Mouse (Mus musculus) limb, embryonic 11.5 days (tissue): ENCODE measurements around the gene Xlr5a. TPM values are rescaled to one million over a fixed set of nuclear protein-coding genes. Genes with fewer than 3 reads are reported as not detected.
"Not testable (repeated sequence)": the region's sequence is repeated elsewhere in the genome, so short reads cannot be mapped to it uniquely, and the experiment has no call there.

ENCODE experiments used
- ATAC-seq: fragments of 200-750 bp; cut with Nextera tagmentation; 2 replicates; pipeline ENCODE4 v1.8.0; 2017; ENCODE audit warnings: low read depth; ENCODE audit not compliant: insufficient number of reproducible peaks, low FRiP score, low TSS enrichment
- DNase-seq: peaks from one replicate; pipeline ENCODE4 v3.0.0-alpha.2; 2015; ENCODE audit warnings: low spot score
- H3K27ac ChIP-seq: fragments of 300-500 bp; sonication (generic); replicated peaks from 2 replicates; pipeline ENCODE4 v1.5.1; 2014; ENCODE audit warnings: low read depth, mild to moderate bottlenecking, low read length
- H3K27me3 ChIP-seq: fragments of 300-500 bp; sonication (generic); 2 replicates; pipeline ENCODE4 v1.6.1; 2014; ENCODE audit warnings: mild to moderate bottlenecking, low read length, mixed read lengths; ENCODE audit not compliant: control insufficient read depth, insufficient read depth
- H3K36me3 ChIP-seq: fragments of 300-500 bp; sonication (generic); 2 replicates; pipeline ENCODE4 v1.6.1; 2014; ENCODE audit warnings: mild to moderate bottlenecking, low read length, moderate library complexity, mixed read lengths; ENCODE audit not compliant: control insufficient read depth, insufficient read depth
- H3K4me1 ChIP-seq: fragments of 300-500 bp; sonication (generic); 2 replicates; pipeline ENCODE4 v1.6.1; 2014; ENCODE audit warnings: low read length, mixed read lengths; ENCODE audit not compliant: control insufficient read depth, insufficient read depth
- H3K4me2 ChIP-seq: fragments of 300-500 bp; sonication (generic); 2 replicates; pipeline ENCODE4 v1.6.1; 2014; ENCODE audit warnings: low read depth, mild to moderate bottlenecking, moderate library complexity; ENCODE audit not compliant: severe bottlenecking
- H3K4me3 ChIP-seq: fragments of 300-500 bp; sonication (generic); 2 replicates; pipeline ENCODE4 v1.5.1; 2014; ENCODE audit warnings: low read depth, low read length
- H3K9ac ChIP-seq: fragments of 300-500 bp; sonication (generic); 2 replicates; pipeline ENCODE4 v1.6.1; 2014; ENCODE audit warnings: mild to moderate bottlenecking, low read length
- H3K9me3 ChIP-seq: fragments of 300-500 bp; sonication (generic); 2 replicates; pipeline ENCODE4 v1.6.1; 2016; ENCODE audit warnings: low read length; ENCODE audit not compliant: control insufficient read depth
- WGBS: fragments of 180-500 bp; shearing (Covaris S2); extraction: QIAGEN DNeasy Blood & Tissue Kit; methylation state at CpG from one replicate; pipeline ENCODE4 v1.1.7; 2014; 5-methylcytosine and 5-hydroxymethylcytosine counted together
- polyA plus RNA-seq: library from polyadenylated mRNA; unstranded; fragments of >200 nt; fragmentation: Nextera tagmentation; extraction: Ambion mirVana; gene quantifications from 2 replicates; pipeline ENCODE4 v1.2.1, GENCODE M21; 2014

Xlr5a gene
- polyA plus RNA-seq, 1 experiment from 2014 or later: not detected

- H3K9ac ChIP-seq, H3K4me3 ChIP-seq, H3K9me3 ChIP-seq, H3K36me3 ChIP-seq, H3K27ac ChIP-seq, H3K4me2 ChIP-seq, DNase-seq, ATAC-seq, H3K4me1 ChIP-seq, H3K27me3 ChIP-seq: not testable (repeated sequence)
- WGBS: 81% methylated on average over 12 of the region's 19 CpGs
Measured at GRCm38 (mm10) chrX:73213819-73214564, 78.8 kb downstream of the Xlr5a start, which contains the start of gene Xlr4b. Gene Xlr4b (plus strand): TSS chrX:73214333.

- ATAC-seq: not testable (repeated sequence)
- WGBS: 76% methylated on average over 9 of the region's 12 CpGs
Measured at GRCm38 (mm10) chrX:73191934-73192333, 100.8 kb downstream of the Xlr5a start, which contains the start of gene Xlr3b. Gene Xlr3b (plus strand): TSS chrX:73192207.

GRCm38 (mm10) chrX:73176889-73177288 is 115.9 kb downstream of the Xlr5a start, which contains the start of gene Spin2d:
Gene Spin2d (minus strand): TSS chrX:73176989.
- not testable (repeated sequence) for H3K9me3 ChIP-seq, H3K4me1 ChIP-seq, ATAC-seq, H3K27ac ChIP-seq, H3K9ac ChIP-seq, H3K36me3 ChIP-seq, H3K4me2 ChIP-seq, H3K27me3 ChIP-seq, H3K4me3 ChIP-seq, DNase-seq
- WGBS: 79% methylated on average over 4 of the region's 15 CpGs

More at GRCm38 (mm10) chrX:73191934-73192333, 100.8 kb downstream of the Xlr5a start, which contains the start of gene Xlr3b:
- not testable (repeated sequence) for H3K36me3 ChIP-seq, DNase-seq, H3K9me3 ChIP-seq, H3K9ac ChIP-seq, H3K4me1 ChIP-seq, H3K4me3 ChIP-seq, H3K4me2 ChIP-seq, H3K27me3 ChIP-seq, H3K27ac ChIP-seq

GRCm38 (mm10) chrX:73149350-73149749 is 143.4 kb downstream of the Xlr5a start, which contains the start of gene DXBay18:
Gene DXBay18 (minus strand): TSS chrX:73149450.
- not testable (repeated sequence) for H3K4me3 ChIP-seq, DNase-seq, H3K9me3 ChIP-seq, H3K27me3 ChIP-seq, H3K4me1 ChIP-seq, H3K4me2 ChIP-seq, H3K9ac ChIP-seq, ATAC-seq, H3K27ac ChIP-seq, H3K36me3 ChIP-seq
- no CpG with 5 or more reads among the region's 7 CpGs for WGBS

- not testable (repeated sequence) for ATAC-seq, DNase-seq, H3K4me2 ChIP-seq, H3K27me3 ChIP-seq, H3K4me3 ChIP-seq, H3K36me3 ChIP-seq, H3K27ac ChIP-seq, H3K9ac ChIP-seq, H3K4me1 ChIP-seq, H3K9me3 ChIP-seq
- WGBS: no CpG with 5 or more reads among the region's 20 CpGs
Measured at GRCm38 (mm10) chrX:73148496-73148895, 144.3 kb downstream of the Xlr5a start, which contains the start of gene Xlr5b. Gene Xlr5b (plus strand): TSS chrX:73148796.

- WGBS: no CpG with 5 or more reads among the region's 7 CpGs
- H3K9ac ChIP-seq, H3K4me3 ChIP-seq, H3K4me1 ChIP-seq, ATAC-seq, H3K4me2 ChIP-seq, H3K36me3 ChIP-seq, H3K9me3 ChIP-seq, H3K27me3 ChIP-seq, H3K27ac ChIP-seq, DNase-seq: not testable (repeated sequence)
Measured at GRCm38 (mm10) chrX:73143218-73143618, 149.6 kb downstream of the Xlr5a start.

GRCm38 (mm10) chrX:73122859-73123829 is 169.6 kb downstream of the Xlr5a start:
- H3K4me2 ChIP-seq, H3K27ac ChIP-seq, H3K9me3 ChIP-seq, H3K27me3 ChIP-seq, H3K9ac ChIP-seq, DNase-seq, H3K4me3 ChIP-seq, H3K4me1 ChIP-seq, ATAC-seq, H3K36me3 ChIP-seq: not testable (repeated sequence)
- WGBS: no CpG with 5 or more reads among the region's 12 CpGs

- WGBS: no CpG with 5 or more reads among the region's 7 CpGs
- not testable (repeated sequence) for DNase-seq, H3K27ac ChIP-seq, H3K9me3 ChIP-seq, H3K4me1 ChIP-seq, H3K4me2 ChIP-seq, H3K36me3 ChIP-seq, ATAC-seq, H3K4me3 ChIP-seq, H3K9ac ChIP-seq, H3K27me3 ChIP-seq
Measured at GRCm38 (mm10) chrX:73116747-73117146, 176.0 kb downstream of the Xlr5a start, which contains the start of gene Gm14685. Gene Gm14685 (plus strand): TSS chrX:73117047.
